Comparison of ENCODE assay signal across 9 mouse cellular contexts in the genomic region with DNA sequence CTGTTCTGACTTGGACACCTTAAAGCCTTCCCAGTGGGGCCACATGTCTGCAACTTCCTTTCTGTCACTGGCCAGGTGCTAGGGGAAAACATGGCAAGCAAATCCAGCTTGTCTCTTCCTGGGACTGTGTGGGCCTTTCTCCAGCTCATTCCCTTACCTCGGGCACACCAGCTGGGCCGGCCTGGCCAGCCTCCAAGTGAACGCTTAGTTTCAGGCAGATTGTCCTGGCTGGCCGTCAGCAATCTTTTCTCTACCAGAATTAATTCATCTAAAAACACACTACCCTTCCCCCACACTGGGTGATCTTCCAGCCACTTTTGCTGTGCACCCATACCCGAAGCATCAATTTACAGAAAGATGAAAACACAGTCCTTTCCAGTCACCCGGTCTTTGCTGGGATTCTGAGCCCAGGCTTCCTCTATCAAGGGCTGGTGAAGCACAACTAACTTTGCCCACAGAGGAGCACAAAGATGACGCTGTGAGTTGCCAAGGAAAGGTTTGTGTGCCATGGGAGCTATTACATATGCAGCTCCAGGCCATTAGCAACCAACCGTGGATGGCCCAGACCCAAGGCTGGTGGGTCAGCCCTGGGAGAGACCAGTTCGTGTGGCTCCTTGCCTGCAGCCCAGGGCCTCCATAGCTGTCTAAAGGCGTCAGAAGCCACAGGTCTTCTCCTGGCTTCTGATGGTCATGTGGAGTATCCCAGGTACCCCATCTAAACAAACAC.
DNase-seq lines count a peak whose midpoint lies in the region; ATAC-seq lines count a peak whose summit lies in the region.
"Had no signal": no experiment of that assay in that cellular context is flagged by ENCODE, and none has a peak within 500 bp of the region (broad histone marks: within the 10 kb centered on the region; RNA-seq: fewer than 3 reads in every experiment).

No protein-coding gene starts in this region.

- H3K4me1 ChIP-seq in limb, embryonic 12.5 days (replicated peaks), result peaks cover 35% of the 10 kb centered on the region
- peaks cover 22% of the 10 kb centered on the region for H3K4me1 ChIP-seq in limb, embryonic 10.5 days

- H3K9ac ChIP-seq in limb, embryonic 12.5 days (replicated peaks), result no peak overlapping the region

- no peaks in the 10 kb centered on the region; the same call in 1 of the 2 replicates for H3K27me3 ChIP-seq in limb, embryonic 12.5 days
- H3K27me3 ChIP-seq in limb, embryonic 10.5 days (ENCODE audit: low read depth, poor library complexity, severe bottlenecking), result no peaks in the 10 kb centered on the region

- no peak overlapping the region for H3K4me3 ChIP-seq in limb, embryonic 12.5 days (replicated peaks)
- no peak overlapping the region for H3K4me3 ChIP-seq in limb, embryonic 10.5 days
- H3K4me3 ChIP-seq: erythroblast, embryonic 14.5 days had no signal

- no peaks in the 10 kb centered on the region for H3K9me3 ChIP-seq in limb, embryonic 12.5 days
- no peaks in the 10 kb centered on the region for H3K9me3 ChIP-seq in limb, embryonic 10.5 days (replicated peaks)

- no peaks in the 10 kb centered on the region for H3K36me3 ChIP-seq in limb, embryonic 12.5 days
- H3K36me3 ChIP-seq in limb, embryonic 10.5 days, result no peaks in the 10 kb centered on the region

- H3K27ac ChIP-seq in limb, embryonic 12.5 days, result no peak overlapping the region
- H3K27ac ChIP-seq in limb, embryonic 10.5 days, result no peak overlapping the region

- DNase-seq in limb, embryonic 10.5 days (ENCODE audit: low spot score), result no peak
- peak; percentile 15 to 18 for DNase-seq in adrenal gland, postnatal 4 days (ENCODE audit: low spot score in 2 of 2)
- peak; percentile 82 to 83 for DNase-seq in kidney, adult 8-10 months
- DNase-seq in left cerebral cortex, postnatal 4 days, result peak; percentile 96
- peak; percentile 94 to 95 for DNase-seq in right cerebral cortex, postnatal 10 days (ENCODE audit: low spot score in 2 of 2)
- DNase-seq in embryo, embryonic 10 days (ENCODE audit: low spot score), result no peak

- ATAC-seq in limb, embryonic 12.5 days (ENCODE audit: insufficient number of reproducible peaks, insufficient read depth, low FRiP score, low TSS enrichment, low read depth), result peak; percentile 54; the same call in 1 of the 2 replicates
- ATAC-seq in frontal cortex, adult (ENCODE audit: low TSS enrichment), result peak; percentile 89

- H3K4me2 ChIP-seq in limb, embryonic 12.5 days, result no peak overlapping the region

- intact Hi-C loops in left cerebral cortex, postnatal 4 days (cut with DNase I), result loop anchor here (5.0 kb wide), 1 partner anchor 70 kb away; the partner anchor contains the start of gene Siah3

- WGBS in limb, embryonic 12.5 days, result 77% methylated on average over 10 of the region's 10 CpGs
- 88% methylated on average over 10 of the region's 10 CpGs for WGBS in limb, embryonic 10.5 days

Comparison
In these comparisons a context has a peak if more than half of its experiments do, and no peak if none do; other contexts are left out.
1. DNase-seq: peak in adrenal gland, postnatal 4 days (2 of 2), kidney, adult 8-10 months (2 of 2), left cerebral cortex, postnatal 4 days (single experiment) and right cerebral cortex, postnatal 10 days (2 of 2); none in limb, embryonic 10.5 days (single experiment) and embryo, embryonic 10 days (single experiment).